Mouse (Mus musculus) embryonic fibroblast, embryonic 13.5 days (primary cell): Measurements from ENCODE around the gene Gm17324. TPM values are rescaled to one million over a fixed set of nuclear protein-coding genes. Genes with fewer than 3 reads are reported as not detected.
A peak's percentile ranks its signal among the peaks of the same experiment; 100 is the strongest.
"Not testable (repeated sequence)": the region's sequence is repeated elsewhere in the genome, so short reads cannot be mapped to it uniquely, and the experiment has no call there.

ENCODE experiments used
- H3K27ac ChIP-seq: 2 replicates; pipeline ENCODE4 v1.5.1; 2012; ENCODE audit warnings: low read length, control low read depth, inconsistent platforms; ENCODE audit not compliant: insufficient read depth
- H3K4me1 ChIP-seq: 2 replicates; pipeline ENCODE4 v1.6.1; 2011; ENCODE audit warnings: low read length; ENCODE audit not compliant: control insufficient read depth, insufficient read depth
- H3K4me3 ChIP-seq: 2 replicates; pipeline ENCODE4 v1.5.1; 2011; ENCODE audit warnings: mild to moderate bottlenecking, control low read depth, low read length; ENCODE audit not compliant: insufficient read depth
- CTCF ChIP-seq: IDR thresholded peaks from 2 replicates; pipeline ENCODE4 v1.5.1; 2011; ENCODE audit warnings: mild to moderate bottlenecking, control low read depth, low read length, moderate library complexity, borderline replicate concordance; ENCODE audit not compliant: insufficient read depth
- POLR2A ChIP-seq: IDR thresholded peaks from 2 replicates; pipeline ENCODE4 v1.6.1; 2011; ENCODE audit warnings: low read depth, mild to moderate bottlenecking, control low read depth, low read length, moderate library complexity
- polyA plus RNA-seq: library from polyadenylated mRNA; stranded (reverse); fragments of >200 nt; gene quantifications from 2 replicates; pipeline ENCODE4 v1.2.4, GENCODE M21; 2011; ENCODE audit warnings: low read depth; ENCODE audit not compliant: missing spikeins, insufficient read length

Gm17324 gene
- polyA plus RNA-seq, 1 experiment = not detected

DNA sequence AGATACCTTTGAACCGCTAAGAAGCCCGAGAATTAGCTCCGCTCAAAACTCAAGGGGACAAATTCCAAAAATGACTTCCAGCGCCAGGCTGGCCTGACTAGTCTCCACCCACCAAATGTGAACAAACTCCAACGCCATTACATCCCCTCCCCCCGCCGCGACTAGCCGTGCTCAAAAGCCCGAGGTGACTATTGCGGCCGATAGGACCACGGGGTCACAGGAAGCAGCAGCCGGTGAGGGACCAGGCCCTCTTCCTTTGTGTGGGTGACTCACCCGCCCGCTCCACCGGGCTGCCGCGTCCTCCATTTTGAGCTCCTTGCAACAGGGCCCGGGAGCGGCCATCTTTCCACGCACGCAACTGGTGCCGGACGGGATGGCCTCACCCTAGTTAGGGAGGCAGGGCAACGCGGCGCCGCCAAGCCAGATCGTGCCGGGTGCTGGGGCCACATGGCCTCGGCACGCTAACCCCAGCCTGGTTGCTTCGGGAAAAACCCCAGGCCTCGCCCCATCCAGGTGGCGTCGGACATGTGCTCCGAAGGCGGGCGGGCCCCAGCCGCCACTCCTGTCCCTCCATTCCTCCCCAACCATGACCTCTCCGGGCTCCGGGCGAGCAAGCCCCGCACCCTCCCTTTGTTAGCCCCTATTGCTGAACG is 32.2 kb upstream of the Gm17324 start:
- TF ChIP-seq CTCF = no peak
- peak; percentile 70 for TF ChIP-seq POLR2A
- Histone ChIP-seq H3K4me3 (peak overlapping the region; percentile 89), H3K4me1 (no peaks in the 10 kb centered on the region), H3K27ac (peak overlapping the region; percentile 96)

DNA sequence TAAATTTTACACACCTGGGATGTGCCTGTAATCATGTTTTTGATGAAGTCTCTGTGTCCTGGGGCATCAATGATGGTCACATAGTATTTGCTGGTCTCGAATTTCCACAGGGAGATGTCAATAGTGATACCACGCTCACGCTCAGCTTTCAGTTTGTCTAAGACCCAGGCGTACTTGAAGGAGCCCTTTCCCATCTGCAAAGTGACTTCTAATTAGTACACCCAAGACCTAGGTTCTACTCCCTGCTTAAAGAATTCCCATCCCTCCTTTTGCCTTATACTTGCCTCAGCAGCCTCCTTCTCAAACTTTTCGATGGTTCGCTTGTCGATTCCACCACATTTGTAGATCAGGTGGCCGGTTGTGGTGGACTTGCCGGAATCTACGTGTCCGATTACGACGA is 31.6 kb upstream of the Gm17324 start:
- Histone ChIP-seq H3K27ac (peak overlapping the region; percentile 96), H3K4me3 (peak overlapping the region; percentile 89)
- not testable (repeated sequence) for H3K4me1 ChIP-seq

DNA sequence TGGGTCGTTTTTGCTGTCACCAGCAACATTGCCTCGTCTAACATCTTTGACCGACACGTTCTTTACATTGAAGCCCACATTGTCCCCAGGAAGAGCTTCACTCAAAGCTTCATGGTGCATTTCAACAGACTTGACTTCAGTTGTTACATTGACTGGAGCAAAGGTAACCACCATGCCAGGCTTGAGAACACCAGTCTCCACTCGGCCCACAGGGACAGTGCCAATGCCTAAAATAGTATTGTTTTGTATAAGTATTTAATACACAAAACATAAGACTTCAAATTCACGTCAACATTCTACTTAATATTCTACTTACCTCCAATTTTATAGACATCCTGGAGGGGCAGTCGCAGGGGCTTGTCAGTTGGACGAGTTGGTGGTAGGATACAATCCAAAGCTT is 30.7 kb upstream of the Gm17324 start:
- H3K4me3 ChIP-seq = peak overlapping the region; percentile 89
- not testable (repeated sequence) for H3K4me1 ChIP-seq, H3K27ac ChIP-seq

DNA sequence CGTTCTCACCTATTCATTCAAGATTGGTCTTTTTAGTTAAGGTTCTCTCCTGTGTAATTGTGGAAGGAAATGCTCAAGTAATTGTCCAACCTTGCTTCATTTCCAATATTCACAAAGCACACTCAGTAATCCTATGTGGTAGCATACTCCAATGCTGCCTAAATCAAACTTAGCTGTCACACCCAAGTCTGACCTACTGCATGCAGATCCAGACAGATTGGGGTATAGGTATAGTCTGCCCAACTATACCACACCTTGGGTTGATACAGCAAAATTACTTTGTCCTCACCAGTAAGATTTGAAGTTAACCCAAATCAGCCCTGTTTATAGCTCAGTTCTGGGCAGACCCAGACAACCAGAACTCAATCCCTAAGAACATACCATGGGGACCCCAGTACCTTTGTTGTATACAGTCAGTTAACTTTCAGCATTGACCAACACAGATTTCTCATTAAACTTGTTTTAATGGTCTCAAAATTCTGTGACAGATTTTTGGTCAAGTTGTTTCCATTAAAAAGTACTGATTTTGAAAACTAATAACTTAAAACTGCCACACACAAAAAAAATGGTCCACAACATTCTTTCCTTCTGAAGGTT is 29.5 kb upstream of the Gm17324 start:
- H3K4me3 ChIP-seq = peak overlapping the region; percentile 41
- not testable (repeated sequence) for H3K27ac ChIP-seq

DNA sequence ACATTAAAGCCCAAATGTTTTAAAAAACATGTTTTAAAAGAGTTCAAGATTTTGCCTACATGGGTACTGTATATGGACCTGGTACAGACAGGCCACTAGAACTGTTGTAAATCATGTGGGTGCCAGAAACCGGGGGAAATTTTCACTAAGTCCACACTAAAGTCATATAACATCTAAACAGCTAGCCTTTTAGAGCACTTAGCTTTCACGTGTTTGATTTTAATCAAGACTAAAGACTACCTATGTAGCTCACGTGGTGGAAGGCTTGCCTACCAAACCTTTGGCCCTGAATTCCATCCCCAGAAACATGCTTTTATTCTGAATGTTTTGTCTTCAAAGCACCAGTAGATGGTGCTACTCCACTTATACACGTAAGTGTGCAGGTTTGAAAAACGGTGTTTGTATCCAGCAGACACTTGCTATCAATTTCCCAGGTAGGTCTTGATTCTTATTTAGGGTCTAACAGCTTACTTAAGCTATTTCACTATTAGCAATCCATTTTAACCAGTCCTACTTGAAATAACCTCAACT is 28.5 kb upstream of the Gm17324 start:
- Histone ChIP-seq H3K27ac (0 out of 2 replicates have a peak overlapping the region, but pooled peaks have one; percentile 7), H3K4me3 (no peak overlapping the region), H3K4me1 (no peaks in the 10 kb centered on the region)
- TF ChIP-seq POLR2A (0 out of 2 replicates have a peak, but pooled peaks have one; percentile 43), CTCF (no peak)

More for the DNA sequence above, 29.5 kb upstream of the Gm17324 start:
- peak; percentile 42 for TF ChIP-seq POLR2A
- not testable (repeated sequence) for H3K4me1 ChIP-seq

DNA sequence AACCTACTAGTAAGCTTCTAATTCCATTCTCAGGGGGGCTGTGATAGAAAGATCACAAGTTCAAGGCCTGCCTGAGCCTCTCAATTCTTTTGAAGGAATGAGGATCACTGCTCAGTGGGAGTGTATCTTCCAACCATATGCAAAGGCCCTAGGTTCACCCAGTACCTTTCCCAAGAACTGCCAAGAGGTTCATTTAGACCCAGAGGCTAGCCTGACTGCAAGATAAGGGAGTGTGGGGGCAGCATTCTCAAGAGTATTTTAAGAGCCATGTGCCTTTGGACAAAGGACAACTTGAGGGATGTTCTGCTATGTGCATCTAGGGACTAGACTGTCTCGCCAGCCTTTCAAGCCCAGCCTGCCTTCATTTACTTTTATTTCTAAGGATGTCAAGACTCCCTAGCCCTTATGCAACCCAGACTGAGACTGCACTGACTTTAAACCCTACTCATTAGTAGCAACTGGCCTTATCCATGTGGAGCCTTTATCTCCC is 28.0 kb upstream of the Gm17324 start:
- TF ChIP-seq POLR2A = peak; percentile 74
- no peak for TF ChIP-seq CTCF
- Histone ChIP-seq H3K27ac (0 out of 2 replicates have a peak overlapping the region, but pooled peaks have one; percentile 14), H3K4me3 (no peak overlapping the region), H3K4me1 (no peaks in the 10 kb centered on the region)

DNA sequence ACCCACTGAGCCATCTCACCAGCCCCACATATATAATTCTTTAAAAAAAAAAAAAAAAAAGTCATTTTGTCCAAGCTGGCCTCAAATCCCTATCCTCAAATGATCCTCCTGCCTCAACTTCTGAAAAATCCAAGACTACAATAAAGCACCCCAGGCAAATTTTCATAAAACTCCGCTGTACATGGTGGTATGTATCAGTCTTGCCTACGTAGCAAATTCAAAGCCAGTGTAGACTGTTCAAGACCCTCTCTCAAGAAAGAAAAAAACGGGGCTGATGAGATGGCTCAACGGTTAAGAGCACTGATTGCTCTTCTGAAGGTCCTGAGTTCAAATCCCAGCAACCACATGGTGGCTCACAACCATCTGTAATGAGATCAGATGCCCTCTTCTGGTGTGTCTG is 27.3 kb upstream of the Gm17324 start:
- Histone ChIP-seq H3K27ac (no peak overlapping the region), H3K4me3 (no peak overlapping the region), H3K4me1 (no peaks in the 10 kb centered on the region)
- no peak for TF ChIP-seq POLR2A
- TF ChIP-seq CTCF = no peak

DNA sequence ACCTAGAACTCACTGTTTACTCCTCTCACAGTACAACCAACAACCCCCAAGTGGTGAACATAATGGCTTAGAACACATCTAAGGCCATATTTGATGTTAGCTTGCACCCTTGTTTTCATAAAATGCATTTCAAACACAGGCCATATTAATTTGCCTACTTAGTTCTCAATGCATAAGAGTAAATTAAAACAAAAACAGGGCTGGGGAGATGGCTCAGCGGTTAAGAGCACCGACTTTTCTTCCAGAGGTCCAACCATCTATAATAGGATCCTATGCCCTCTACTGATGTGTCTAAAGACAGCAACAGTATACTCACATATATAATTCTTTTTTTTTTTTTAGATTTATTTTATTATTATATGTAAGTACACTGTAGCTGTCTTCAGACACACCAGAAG is 26.8 kb upstream of the Gm17324 start:
- no peak overlapping the region for H3K4me3 ChIP-seq
- no peaks in the 10 kb centered on the region for H3K4me1 ChIP-seq
- TF ChIP-seq CTCF = no peak
- TF ChIP-seq POLR2A = no peak; the same call in 1 of the 2 replicates
- no peak overlapping the region for H3K27ac ChIP-seq

DNA sequence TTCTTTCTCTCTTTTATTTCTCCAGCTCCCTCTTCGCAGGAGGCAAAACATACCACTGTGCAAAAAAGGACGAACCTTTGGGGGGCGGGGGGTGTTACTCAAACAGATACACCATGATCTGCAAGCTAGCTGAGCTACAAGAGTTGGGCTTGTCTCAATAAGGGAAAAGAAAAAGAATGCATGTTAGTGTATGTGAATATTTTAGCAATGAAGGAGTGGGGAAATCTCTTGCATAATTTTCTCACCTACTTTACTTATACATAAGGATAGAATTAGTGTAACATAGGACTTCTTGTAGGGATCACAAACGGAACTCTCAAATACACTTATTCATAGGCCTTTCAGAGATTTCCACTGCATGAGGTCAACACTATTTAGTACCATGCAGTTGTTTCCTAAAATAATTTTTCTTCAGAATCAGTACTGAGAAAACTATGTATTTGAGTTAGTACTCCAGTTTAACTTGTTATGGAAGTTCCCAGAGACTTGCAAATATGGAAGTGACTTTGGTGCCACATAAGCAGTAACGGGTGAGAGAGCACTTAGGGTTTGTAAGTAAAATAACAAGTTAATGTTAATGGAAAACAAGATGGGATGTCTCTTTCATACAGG is 26.3 kb upstream of the Gm17324 start:
- Histone ChIP-seq H3K4me1 (no peaks in the 10 kb centered on the region), H3K4me3 (no peak overlapping the region), H3K27ac (no peak overlapping the region)
- TF ChIP-seq POLR2A = no peak
- no peak for TF ChIP-seq CTCF

DNA sequence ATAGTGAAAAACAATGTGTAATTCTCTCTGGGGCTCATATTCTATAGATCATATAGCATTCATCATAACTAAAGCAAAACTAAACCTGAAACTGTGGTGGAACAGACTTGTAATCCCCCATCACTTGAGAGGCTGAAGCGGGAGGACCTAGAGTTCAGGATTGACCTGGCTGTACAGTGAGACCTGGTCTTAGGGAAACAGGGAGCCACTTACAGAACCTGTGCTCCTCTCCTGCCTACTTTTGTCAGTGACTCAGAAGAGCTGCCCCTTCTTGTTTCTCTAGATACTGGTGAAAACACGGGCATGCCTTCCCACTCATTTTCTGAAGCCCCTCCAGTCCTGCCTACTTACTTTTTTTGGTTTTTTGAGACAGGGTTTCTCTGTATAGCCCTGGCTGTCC is 25.7 kb upstream of the Gm17324 start:
- H3K4me3 ChIP-seq = no peak overlapping the region
- TF ChIP-seq POLR2A (peak; percentile 24; the same call in 1 of the 2 replicates), CTCF (no peak)

More for the DNA sequence above, 25.7 kb upstream of the Gm17324 start:
- H3K4me1 ChIP-seq = no peaks in the 10 kb centered on the region
- H3K27ac ChIP-seq = no peak overlapping the region
